Mouse (Mus musculus) layer of hippocampus, adult 11-12 months (tissue): ENCODE results near the gene Tmem39b.

Experiments used
- DNase-seq: peaks from one replicate; pipeline ENCODE4 v3.0.0; 2022; ENCODE audit warnings: low spot score

Tmem39b gene

DNA sequence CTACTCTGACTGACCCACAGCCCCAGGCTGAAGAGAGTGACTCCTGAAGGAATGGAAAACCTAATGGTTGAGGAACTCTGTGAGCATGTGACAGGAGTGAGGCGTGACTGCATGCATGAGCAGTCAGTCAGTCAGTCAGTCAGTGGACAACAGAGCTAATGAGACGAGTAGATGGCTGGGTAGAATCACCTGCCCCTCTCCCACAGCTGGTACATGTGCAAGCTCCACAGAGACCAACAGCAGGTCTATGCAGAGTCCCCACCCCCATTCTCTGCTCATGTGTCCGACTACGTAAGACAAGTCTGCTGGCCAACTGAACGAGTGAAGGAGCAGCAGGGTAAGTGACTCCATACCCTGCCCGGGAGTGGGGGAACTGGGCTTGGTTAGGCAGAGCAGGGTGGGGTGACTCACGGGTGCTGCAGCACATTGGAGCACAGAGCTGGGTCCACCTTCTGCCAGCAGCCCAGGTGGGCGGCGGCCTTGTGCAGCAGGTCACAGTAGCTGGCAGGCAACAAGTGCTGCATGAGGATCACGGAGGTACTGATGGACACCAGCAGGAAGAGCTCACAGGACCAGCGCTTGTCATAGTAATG is 12.6 kb downstream of the Tmem39b start:
- DNase-seq, result no peak

GRCm38 (mm10) chr4:129681837-129682236 is 14.8 kb downstream of the Tmem39b start:
- DNase-seq, result no peak

DNA sequence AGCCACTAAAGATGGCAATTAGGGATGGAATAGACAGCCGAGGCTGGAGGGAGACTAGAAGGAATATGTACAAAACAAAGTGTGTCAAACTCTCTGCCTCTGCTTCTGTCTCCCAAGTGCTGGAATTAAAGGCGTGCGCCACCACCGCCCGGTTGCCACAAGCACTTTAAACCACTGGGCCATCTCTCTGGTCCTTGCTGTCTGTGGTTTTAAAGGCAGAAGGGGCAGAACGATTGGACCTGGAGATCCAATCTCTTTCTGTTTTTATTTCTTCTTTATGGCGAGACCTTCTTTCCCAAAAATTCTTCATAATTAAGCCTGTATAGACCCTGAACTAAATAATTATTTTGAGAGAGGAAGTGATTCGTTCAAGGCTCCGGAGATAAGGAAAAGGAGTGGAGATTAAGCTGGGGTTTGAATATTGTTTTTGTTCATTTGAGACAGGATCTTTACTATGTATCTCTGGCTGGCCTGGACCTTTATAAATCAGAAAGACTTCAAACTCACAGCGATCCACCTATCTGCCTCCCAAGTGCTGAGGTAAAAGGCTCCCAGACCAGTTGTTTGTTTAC is 23.7 kb downstream of the Tmem39b start:
- DNase-seq, result no peak

GRCm38 (mm10) chr4:129672083-129672877 is 24.4 kb downstream of the Tmem39b start, which contains the start of gene Kpna6:
Gene Kpna6 (minus strand): TSS chr4:129672767.
- peak; percentile 88 for DNase-seq

GRCm38 (mm10) chr4:129671491-129672082 is 25.1 kb downstream of the Tmem39b start:
- peak; percentile 45 for DNase-seq

DNA sequence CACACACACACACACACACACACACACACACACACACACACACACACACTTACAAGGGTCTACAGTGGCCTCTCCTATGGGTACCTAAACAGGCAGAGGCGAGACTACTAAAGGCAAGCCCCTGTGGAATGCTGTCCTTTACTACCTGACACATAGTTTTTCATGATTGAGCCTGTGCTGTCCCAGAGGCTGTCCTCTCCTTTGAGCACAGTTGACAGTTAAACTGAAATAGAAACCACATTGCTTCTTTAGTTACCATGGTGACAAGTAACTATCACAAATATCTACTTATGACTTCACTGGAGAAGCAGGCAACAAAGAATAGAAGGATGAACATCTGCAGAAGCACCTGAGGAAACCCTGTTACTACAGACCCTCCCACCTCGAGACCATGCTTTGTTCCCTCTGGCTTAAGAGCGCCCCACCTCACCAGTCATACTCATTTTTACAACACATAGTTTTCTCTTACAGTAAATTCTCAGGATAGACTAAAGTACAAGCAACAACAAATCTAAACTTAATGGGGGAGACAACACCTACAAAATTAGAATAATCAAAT is 34.3 kb downstream of the Tmem39b start:
- no peak for DNase-seq

DNA sequence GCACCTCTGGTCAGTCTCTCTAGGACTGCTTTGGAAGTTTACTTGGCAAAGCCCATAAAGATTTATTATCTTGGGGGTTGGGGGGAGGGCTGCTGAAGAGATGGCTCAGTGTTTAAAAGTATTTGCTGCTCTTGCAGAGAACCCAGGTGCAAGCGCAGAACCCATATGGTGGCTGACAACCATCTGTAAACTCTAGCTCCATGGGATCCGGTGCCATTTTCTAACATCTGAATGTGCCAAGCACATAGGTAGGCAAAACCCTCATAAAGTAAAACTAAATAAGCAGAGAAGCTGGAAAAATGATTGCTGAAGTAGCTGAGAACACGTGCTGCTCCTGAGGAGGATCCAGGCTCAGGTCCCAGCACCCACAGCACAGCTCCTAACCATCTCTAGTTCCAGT is 35.1 kb downstream of the Tmem39b start:
- DNase-seq, result peak; percentile 48

- no peak for DNase-seq
Measured at GRCm38 (mm10) chr4:129654770-129655169, 41.9 kb downstream of the Tmem39b start.

GRCm38 (mm10) chr4:129650359-129650758 is 46.3 kb downstream of the Tmem39b start:
- no peak for DNase-seq

DNA sequence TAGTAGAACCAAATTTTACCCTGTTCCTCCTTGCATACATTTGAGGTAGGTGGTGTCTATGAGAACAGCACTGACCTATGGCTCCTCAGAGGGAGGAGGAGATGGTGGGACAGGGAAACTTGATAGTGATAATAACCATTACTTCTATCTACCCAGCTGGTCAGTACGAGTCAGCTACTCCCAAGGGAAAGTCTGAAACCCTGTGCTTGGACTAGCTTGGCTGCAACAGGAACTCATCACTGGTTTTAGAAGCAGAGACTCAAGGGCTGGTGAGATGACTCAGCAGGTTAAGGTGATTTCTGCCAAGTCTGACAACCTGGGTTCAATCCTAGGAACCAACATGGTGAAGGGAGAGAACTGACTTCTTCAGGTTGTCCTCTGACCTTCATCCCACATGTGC is 48.0 kb downstream of the Tmem39b start:
- no peak for DNase-seq

DNA sequence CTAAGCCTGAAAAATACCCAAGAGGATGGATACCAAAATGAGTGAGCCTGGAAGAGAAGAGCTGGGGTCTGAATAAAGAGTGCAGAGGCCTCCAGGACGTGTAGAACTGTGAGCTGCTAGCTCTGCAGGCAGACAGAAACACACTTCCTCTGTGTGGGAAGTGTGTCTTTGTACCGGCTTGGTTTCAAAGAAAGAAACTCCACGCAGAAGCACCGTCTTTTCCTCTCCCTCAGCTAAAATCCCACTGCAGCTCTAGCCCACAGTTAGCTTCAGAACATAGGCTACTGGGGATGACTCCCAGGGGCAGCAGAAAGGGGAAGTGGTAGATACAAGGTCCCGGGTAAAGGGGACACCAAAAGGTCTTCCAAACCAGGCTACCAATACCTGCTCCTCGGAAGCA is 51.4 kb downstream of the Tmem39b start:
- no peak for DNase-seq

DNA sequence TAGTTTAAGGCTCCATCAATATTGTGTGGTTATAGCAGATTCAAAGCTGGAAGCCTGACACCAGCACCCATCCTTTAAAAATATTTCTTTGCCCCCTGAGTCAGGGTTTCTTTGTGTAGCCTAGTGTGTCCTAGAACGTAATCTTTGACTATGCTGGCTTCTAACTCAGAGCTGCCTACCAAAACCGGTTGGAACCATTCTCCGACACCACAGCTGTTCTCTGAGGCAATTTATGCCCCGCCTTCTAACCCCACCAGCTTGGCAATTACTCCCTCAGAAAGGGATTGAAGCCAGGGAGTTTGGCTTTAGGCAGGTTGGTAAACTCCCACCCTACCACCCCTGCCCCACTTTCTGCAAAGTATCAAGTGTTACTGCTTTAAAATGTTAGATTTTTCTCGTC is 54.9 kb downstream of the Tmem39b start:
- no peak for DNase-seq

GRCm38 (mm10) chr4:129640638-129641467 is 55.8 kb downstream of the Tmem39b start, which contains the start of gene Txlna:
Gene Txlna (minus strand): TSS chr4:129641065.
- DNase-seq, result peak; percentile 98

GRCm38 (mm10) chr4:129640101-129640637 is 56.5 kb downstream of the Tmem39b start:
- no peak for DNase-seq

DNA sequence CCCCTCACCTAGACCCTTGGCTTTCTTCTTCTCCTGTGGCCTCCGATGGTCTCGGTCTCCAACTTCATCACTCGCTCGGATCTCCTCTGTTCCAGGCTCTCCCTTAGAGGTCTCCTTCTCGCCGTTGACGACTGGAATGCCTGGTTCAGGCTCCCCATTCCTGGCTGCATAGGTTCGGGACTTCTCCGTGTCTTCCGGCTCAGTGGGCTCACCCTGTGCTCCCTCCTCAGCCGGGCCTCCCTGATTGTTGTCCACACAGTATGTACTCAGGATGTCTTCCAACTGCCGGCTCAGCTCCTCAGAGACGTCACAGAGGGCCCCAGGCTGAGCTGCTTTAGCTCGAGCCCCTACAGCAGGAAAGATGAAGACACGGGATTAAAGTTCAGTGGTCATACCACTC is 57.4 kb downstream of the Tmem39b start:
- no peak for DNase-seq

- DNase-seq, result no peak
Measured at GRCm38 (mm10) chr4:129633852-129634251, 62.8 kb downstream of the Tmem39b start.

GRCm38 (mm10) chr4:129631867-129632266 is 64.8 kb downstream of the Tmem39b start:
- no peak for DNase-seq

- DNase-seq, result no peak
Measured at GRCm38 (mm10) chr4:129630944-129631343, 65.7 kb downstream of the Tmem39b start.
